Mouse (Mus musculus) T-helper 17 cell (primary cell): Measurements from ENCODE around the gene Col18a1.

Source experiments
- in situ Hi-C, 2 experiments: fragments of 300-600 bp; cut with MboI, MseI; formaldehyde crosslinking; loops; 1 replicate in 1 of 2; 2 replicates in 1 of 2; pipeline ENCODE4 v1.15.1; 2025; ENCODE audit warnings: high pct_unique_total_duplicates in 2 of 2

The Col18a1 gene

GRCm38 (mm10) chr10:77165963-77166717 lies at the start of gene Col18a1:
Col18a1 (minus strand) TSS chr10:77166548.
- in situ Hi-C loops: no loop called here

GRCm38 (mm10) chr10:77215641-77216040 lies 49.3 kb upstream of the Col18a1 start:
- in situ Hi-C loops: no loop called here

GRCm38 (mm10) chr10:77214586-77214985 lies 48.2 kb upstream of the Col18a1 start:
- in situ Hi-C loops: no loop called here

GRCm38 (mm10) chr10:77213483-77213882 lies 47.1 kb upstream of the Col18a1 start:
- in situ Hi-C loops: no loop called here

GRCm38 (mm10) chr10:77212354-77213120 lies 46.2 kb upstream of the Col18a1 start:
- in situ Hi-C loops: no loop called here

- in situ Hi-C loops: no loop called here
Measured at GRCm38 (mm10) chr10:77211116-77211570, 44.8 kb upstream of the Col18a1 start.

- in situ Hi-C loops: no loop called here
Measured at GRCm38 (mm10) chr10:77210666-77211065, 44.3 kb upstream of the Col18a1 start.

GRCm38 (mm10) chr10:77209261-77209660 lies 42.9 kb upstream of the Col18a1 start:
- in situ Hi-C loops: loop anchor here in 1 of 2 experiments (10.0 kb wide), 1 partner anchor 1504 kb away; no protein-coding TSS in a partner anchor

GRCm38 (mm10) chr10:77206565-77207079 lies 40.3 kb upstream of the Col18a1 start:
- in situ Hi-C loops: loop anchor here in 1 of 2 experiments (10.0 kb wide), 1 partner anchor 1502 kb away; no protein-coding TSS in a partner anchor

- in situ Hi-C loops: loop anchor here in 1 of 2 experiments (10.0 kb wide), 1 partner anchor 1501 kb away; no protein-coding TSS in a partner anchor
Measured at GRCm38 (mm10) chr10:77206134-77206533, 39.8 kb upstream of the Col18a1 start.

GRCm38 (mm10) chr10:77203960-77204359 lies 37.6 kb upstream of the Col18a1 start:
- in situ Hi-C loops: loop anchor here in 1 of 2 experiments (10.0 kb wide), 1 partner anchor 1499 kb away; no protein-coding TSS in a partner anchor

GRCm38 (mm10) chr10:77201919-77202318 lies 35.6 kb upstream of the Col18a1 start:
- in situ Hi-C loops: loop anchor here in 1 of 2 experiments (10.0 kb wide), 1 partner anchor 1497 kb away; no protein-coding TSS in a partner anchor

GRCm38 (mm10) chr10:77200295-77200694 lies 33.9 kb upstream of the Col18a1 start:
- in situ Hi-C loops: loop anchor here in 1 of 2 experiments (10.0 kb wide), 1 partner anchor 1495 kb away; no protein-coding TSS in a partner anchor

GRCm38 (mm10) chr10:77199229-77199628 lies 32.9 kb upstream of the Col18a1 start:
- in situ Hi-C loops: no loop called here

GRCm38 (mm10) chr10:77197469-77198209 lies 31.3 kb upstream of the Col18a1 start:
- in situ Hi-C loops: no loop called here

- in situ Hi-C loops: no loop called here
Measured at GRCm38 (mm10) chr10:77196676-77197075, 30.3 kb upstream of the Col18a1 start.

GRCm38 (mm10) chr10:77196115-77196514 lies 29.8 kb upstream of the Col18a1 start:
- in situ Hi-C loops: no loop called here

- in situ Hi-C loops: no loop called here
Measured at GRCm38 (mm10) chr10:77193495-77193894, 27.1 kb upstream of the Col18a1 start.

- in situ Hi-C loops: no loop called here
Measured at GRCm38 (mm10) chr10:77192745-77193144, 26.4 kb upstream of the Col18a1 start.

GRCm38 (mm10) chr10:77190967-77191915 lies 24.9 kb upstream of the Col18a1 start:
- in situ Hi-C loops: no loop called here
